Mouse (Mus musculus): ENCODE measurements at regions not wholly inside any gene's neighbourhood (a gene's known extent, or its start where the extent isn't known, plus 50 kb on each side); places are given as distances from the start of the nearest gene placed in this dataset.

GRCm38 (mm10) chr15:31087607-31088006 lies 136.5 kb upstream of the Dap start:
- DNase-seq (ENCODE audit: low read depth) = no peak

GRCm38 (mm10) chr15:31091916-31092570 lies 132.1 kb upstream of the Dap start:
- peak; percentile 79 for DNase-seq (ENCODE audit: low read depth)

- no peak for DNase-seq (ENCODE audit: low read depth)
Observed at GRCm38 (mm10) chr15:31096206-31096605, 127.9 kb upstream of the Dap start.

GRCm38 (mm10) chr15:31097301-31097700 lies 126.8 kb upstream of the Dap start:
- DNase-seq (ENCODE audit: low read depth) = no peak

GRCm38 (mm10) chr15:31104743-31105142 lies 119.4 kb upstream of the Dap start:
- no peak for DNase-seq (ENCODE audit: low read depth)

- no peak for DNase-seq (ENCODE audit: low read depth)
Observed at GRCm38 (mm10) chr15:31106907-31107306, 117.2 kb upstream of the Dap start.

- DNase-seq (ENCODE audit: low read depth) = no peak
Observed at GRCm38 (mm10) chr15:31113216-31113615, 110.9 kb upstream of the Dap start.

- DNase-seq (ENCODE audit: low read depth) = no peak
Observed at GRCm38 (mm10) chr15:31117338-31117737, 106.8 kb upstream of the Dap start.

GRCm38 (mm10) chr15:31120147-31120546 lies 104.0 kb upstream of the Dap start:
- no peak for DNase-seq (ENCODE audit: low read depth)

- DNase-seq (ENCODE audit: low read depth) = no peak
Observed at GRCm38 (mm10) chr15:31125784-31126183, 98.3 kb upstream of the Dap start.

GRCm38 (mm10) chr15:31126999-31127398 lies 97.1 kb upstream of the Dap start:
- DNase-seq (ENCODE audit: low read depth) = no peak

- DNase-seq (ENCODE audit: low read depth) = no peak
Observed at GRCm38 (mm10) chr15:31134891-31135290, 89.2 kb upstream of the Dap start.

- no peak for DNase-seq (ENCODE audit: low read depth)
Observed at GRCm38 (mm10) chr15:31138637-31139036, 85.5 kb upstream of the Dap start.

GRCm38 (mm10) chr15:31141750-31142149 lies 82.4 kb upstream of the Dap start:
- no peak for DNase-seq (ENCODE audit: low read depth)

- DNase-seq (ENCODE audit: low read depth) = no peak
Observed at GRCm38 (mm10) chr15:31148251-31149145, 75.6 kb upstream of the Dap start.

GRCm38 (mm10) chr15:31149855-31150254 lies 74.3 kb upstream of the Dap start:
- no peak for DNase-seq (ENCODE audit: low read depth)

GRCm38 (mm10) chr15:31150546-31151471 lies 73.3 kb upstream of the Dap start:
- DNase-seq (ENCODE audit: low read depth) = no peak

- DNase-seq (ENCODE audit: low read depth) = no peak
Observed at GRCm38 (mm10) chr15:31155141-31155540, 69.0 kb upstream of the Dap start.

GRCm38 (mm10) chr15:31166543-31167105 lies 57.5 kb upstream of the Dap start:
- no peak for DNase-seq (ENCODE audit: low read depth)

GRCm38 (mm10) chr15:31167506-31167905 lies 56.6 kb upstream of the Dap start:
- no peak for DNase-seq (ENCODE audit: low read depth)

GRCm38 (mm10) chr15:31168191-31168590 lies 55.9 kb upstream of the Dap start:
- DNase-seq (ENCODE audit: low read depth) = no peak
